Mouse (Mus musculus) c-Kit-positive CD71-positive TER-119-positive erythroid progenitor cells, embryonic 14.5 days (primary cell): ENCODE data around the gene Rhox4f.
"Not testable (repeated sequence)": the region's sequence is repeated elsewhere in the genome, so short reads cannot be mapped to it uniquely, and the experiment has no call there.

ENCODE experiments used
- DNase-seq: peaks from one replicate; pipeline ENCODE4 v3.0.0-alpha.2; 2013; ENCODE audit warnings: low spot score

The Rhox4f gene

GRCm38 (mm10) chrX:37607604-37608003 lies at the start of gene Rhox4f:
Gene Rhox4f (minus strand): TSS chrX:37607704.
- not testable (repeated sequence) for DNase-seq

- not testable (repeated sequence) for DNase-seq
Measured at GRCm38 (mm10) chrX:37651227-37651626, 43.7 kb upstream of the Rhox4f start, which contains the start of gene Rhox4g. Gene Rhox4g (minus strand): TSS chrX:37651327.

GRCm38 (mm10) chrX:37643370-37643769 lies 35.9 kb upstream of the Rhox4f start, which contains the start of gene Rhox2g:
Gene Rhox2g (minus strand): TSS chrX:37643470.
- not testable (repeated sequence) for DNase-seq

- DNase-seq = not testable (repeated sequence)
Measured at GRCm38 (mm10) chrX:37628512-37628911, 21.0 kb upstream of the Rhox4f start, which contains the start of gene Rhox3g. Gene Rhox3g (minus strand): TSS chrX:37628612.

- DNase-seq = not testable (repeated sequence)
Measured at GRCm38 (mm10) chrX:37580692-37581091, 26.8 kb downstream of the Rhox4f start, which contains the start of gene Rhox3f. Gene Rhox3f (plus strand): TSS chrX:37580992.

GRCm38 (mm10) chrX:37572638-37573037 lies 34.9 kb downstream of the Rhox4f start:
- DNase-seq = not testable (repeated sequence)

- not testable (repeated sequence) for DNase-seq
Measured at GRCm38 (mm10) chrX:37571105-37571504, 36.4 kb downstream of the Rhox4f start, which contains the start of gene Rhox2f. Gene Rhox2f (plus strand): TSS chrX:37571405.

- DNase-seq = not testable (repeated sequence)
Measured at GRCm38 (mm10) chrX:37557112-37557511, 50.4 kb downstream of the Rhox4f start, which contains the start of gene Rhox4e. Gene Rhox4e (plus strand): TSS chrX:37557412.
